Mouse (Mus musculus): Measurements from ENCODE around the gene Dlg1.
"Not testable (repeated sequence)": the region's sequence is repeated elsewhere in the genome, so short reads cannot be mapped to it uniquely, and the experiment has no call there.

Gene Dlg1

GRCm38 (mm10) chr16:31657502-31657901 is 5.7 kb upstream of the Dlg1 start:
- ATAC-seq (ENCODE audit: low TSS enrichment) = no peak

GRCm38 (mm10) chr16:31658539-31659334 is 4.5 kb upstream of the Dlg1 start:
- no peak for ATAC-seq (ENCODE audit: low TSS enrichment)

GRCm38 (mm10) chr16:31659453-31659852 is 3.8 kb upstream of the Dlg1 start:
- ATAC-seq (ENCODE audit: low TSS enrichment) = no peak

GRCm38 (mm10) chr16:31662556-31663378 is 476 bp upstream of the Dlg1 start:
- ATAC-seq (ENCODE audit: low TSS enrichment) = no peak

- peak; percentile 31; the same call in 1 of the 2 replicates for ATAC-seq (ENCODE audit: low TSS enrichment)
Observed at GRCm38 (mm10) chr16:31664287-31664597, 999 bp downstream of the Dlg1 start.

GRCm38 (mm10) chr16:31672202-31672601 is 9.0 kb downstream of the Dlg1 start:
- no peak for ATAC-seq (ENCODE audit: low TSS enrichment)

- no peak for ATAC-seq (ENCODE audit: low TSS enrichment)
Observed at GRCm38 (mm10) chr16:31677463-31677862, 14.2 kb downstream of the Dlg1 start.

- ATAC-seq (ENCODE audit: low TSS enrichment) = no peak
Observed at GRCm38 (mm10) chr16:31682291-31682690, 19.0 kb downstream of the Dlg1 start.

- no peak for ATAC-seq (ENCODE audit: low TSS enrichment)
Observed at GRCm38 (mm10) chr16:31683670-31684430, 20.6 kb downstream of the Dlg1 start.

GRCm38 (mm10) chr16:31684771-31685170 is 21.5 kb downstream of the Dlg1 start:
- peak; percentile 57 for ATAC-seq (ENCODE audit: low TSS enrichment)

GRCm38 (mm10) chr16:31687766-31688165 is 24.5 kb downstream of the Dlg1 start:
- ATAC-seq (ENCODE audit: low TSS enrichment) = no peak

- ATAC-seq (ENCODE audit: low TSS enrichment) = peak; percentile 64
Observed at GRCm38 (mm10) chr16:31695286-31696020, 32.2 kb downstream of the Dlg1 start.

GRCm38 (mm10) chr16:31696367-31696766 is 33.1 kb downstream of the Dlg1 start:
- no peak for ATAC-seq (ENCODE audit: low TSS enrichment)

GRCm38 (mm10) chr16:31697341-31697740 is 34.1 kb downstream of the Dlg1 start:
- peak; percentile 48; the same call in 1 of the 2 replicates for ATAC-seq (ENCODE audit: low TSS enrichment)

- no peak for ATAC-seq (ENCODE audit: low TSS enrichment)
Observed at GRCm38 (mm10) chr16:31705213-31705612, 42.0 kb downstream of the Dlg1 start.

GRCm38 (mm10) chr16:31705904-31706303 is 42.7 kb downstream of the Dlg1 start:
- no peak for ATAC-seq (ENCODE audit: low TSS enrichment)

GRCm38 (mm10) chr16:31707326-31707725 is 44.1 kb downstream of the Dlg1 start:
- no peak for ATAC-seq (ENCODE audit: low TSS enrichment)

GRCm38 (mm10) chr16:31722991-31723390 is 59.7 kb downstream of the Dlg1 start:
- ATAC-seq (ENCODE audit: low TSS enrichment) = no peak

GRCm38 (mm10) chr16:31724121-31724520 is 60.9 kb downstream of the Dlg1 start:
- ATAC-seq (ENCODE audit: low TSS enrichment) = peak; percentile 85

GRCm38 (mm10) chr16:31724818-31725217 is 61.6 kb downstream of the Dlg1 start:
- no peak for ATAC-seq (ENCODE audit: low TSS enrichment)

- ATAC-seq (ENCODE audit: low TSS enrichment) = not testable (repeated sequence)
Observed at GRCm38 (mm10) chr16:31730971-31731370, 67.7 kb downstream of the Dlg1 start.

GRCm38 (mm10) chr16:31737081-31737480 is 73.8 kb downstream of the Dlg1 start:
- no peak for ATAC-seq (ENCODE audit: low TSS enrichment)
